Mouse (Mus musculus) kidney, postnatal 0 days (tissue): ENCODE measurements around the gene Selenbp2. TPM values are rescaled to one million over a fixed set of nuclear protein-coding genes. Genes with fewer than 3 reads are reported as not detected.
"Not testable (repeated sequence)": the region's sequence is repeated elsewhere in the genome, so short reads cannot be mapped to it uniquely, and the experiment has no call there.

Experiments
- ATAC-seq: fragments of 200-750 bp; cut with Nextera tagmentation; replicated peaks from 2 replicates; pipeline ENCODE4 v1.8.0; 2017; ENCODE audit warnings: low read depth, moderate number of reproducible peaks, moderate TSS enrichment, moderate library complexity; ENCODE audit not compliant: low FRiP score
- DNase-seq: peaks from one replicate; pipeline ENCODE4 v3.0.0-alpha.2; 2016; ENCODE audit warnings: low spot score
- H3K27ac ChIP-seq: fragments of 300-500 bp; sonication (generic); 2 replicates; pipeline ENCODE4 v1.5.1; 2014; ENCODE audit warnings: mild to moderate bottlenecking
- H3K27me3 ChIP-seq: fragments of 300-500 bp; sonication (generic); 2 replicates; pipeline ENCODE4 v1.6.1; 2014; ENCODE audit warnings: low read length, mixed read lengths; ENCODE audit not compliant: insufficient read depth
- H3K36me3 ChIP-seq: fragments of 300-500 bp; sonication (generic); 2 replicates; pipeline ENCODE4 v1.6.1; 2014; ENCODE audit warnings: low read length, mixed read lengths; ENCODE audit not compliant: insufficient read depth
- H3K4me1 ChIP-seq: fragments of 300-500 bp; sonication (generic); replicated peaks from 2 replicates; pipeline ENCODE4 v1.6.1; 2014; ENCODE audit warnings: antibody characterized with exemption, low read length, mixed read lengths; ENCODE audit not compliant: insufficient read depth
- H3K4me2 ChIP-seq: fragments of 300-500 bp; sonication (generic); 2 replicates; pipeline ENCODE4 v1.6.1; 2014; ENCODE audit warnings: mild to moderate bottlenecking, low read length, moderate library complexity, mixed read lengths
- H3K4me3 ChIP-seq: fragments of 300-500 bp; sonication (generic); replicated peaks from 2 replicates; pipeline ENCODE4 v1.5.1; 2014; ENCODE audit warnings: low read depth, low read length
- H3K9ac ChIP-seq: fragments of 300-500 bp; sonication (generic); 2 replicates; pipeline ENCODE4 v1.6.1; 2014; ENCODE audit warnings: low read depth, low read length
- H3K9me3 ChIP-seq: fragments of 300-500 bp; sonication (generic); replicated peaks from 2 replicates; pipeline ENCODE4 v1.6.1; 2016; ENCODE audit warnings: low read length, inconsistent platforms, mixed read lengths
- CTCF ChIP-seq: IDR thresholded peaks from 2 replicates; pipeline ENCODE4 v1.5.1; 2016; ENCODE audit warnings: antibody characterized with exemption, low read depth, mild to moderate bottlenecking, moderate library complexity
- WGBS: fragments of 180-500 bp; shearing (Covaris S2); extraction: QIAGEN DNeasy Blood & Tissue Kit; methylation state at CpG from one replicate; pipeline ENCODE4 v1.1.7; 2014; 5-methylcytosine and 5-hydroxymethylcytosine counted together
- polyA plus RNA-seq: library from polyadenylated mRNA; unstranded; fragments of >200 nt; fragmentation: Nextera tagmentation; extraction: Ambion mirVana; gene quantifications from 2 replicates; pipeline ENCODE4 v1.2.1, GENCODE M21; 2015

Gene Selenbp2
- polyA plus RNA-seq: 2.9 and 3.0 TPM in 2 replicates

- Histone ChIP-seq H3K36me3 (no peaks in the 10 kb centered on the region), H3K4me2 (no peak within 1 kb of the TSS), H3K4me1 (no peaks in the 10 kb centered on the region), H3K9me3 (no peaks in the 10 kb centered on the region), H3K27ac (no peak within 1 kb of the TSS), H3K27me3 (no peaks in the 10 kb centered on the region), H3K4me3 (no peak within 1 kb of the TSS), H3K9ac (no peak within 1 kb of the TSS)
- WGBS: 9% methylated on average over 5 of the region's 5 CpGs
- ATAC-seq (peak; percentile 70), DNase-seq (peak; percentile 69)
- TF ChIP-seq CTCF: no peak
Observed at GRCm38 (mm10) chr3:94693329-94693825, at the start of gene Selenbp2. Selenbp2 (plus strand) TSS chr3:94693556.

GRCm38 (mm10) chr3:94648755-94649590 lies 44.4 kb upstream of the Selenbp2 start:
- Histone ChIP-seq H3K27me3 (no peaks in the 10 kb centered on the region), H3K9ac (no peak overlapping the region), H3K36me3 (no peaks in the 10 kb centered on the region), H3K27ac (no peak overlapping the region; the same call in 1 of the 2 replicates), H3K4me1 (peaks cover 7% of the 10 kb centered on the region; the same call in 1 of the 2 replicates), H3K9me3 (no peaks in the 10 kb centered on the region), H3K4me3 (no peak overlapping the region), H3K4me2 (no peak overlapping the region)
- TF ChIP-seq CTCF: no peak
- peak; percentile 71 for ATAC-seq
- WGBS: 32% methylated on average over 6 of the region's 6 CpGs
- peak; percentile 61 for DNase-seq

- no peaks in the 10 kb centered on the region for H3K9me3 ChIP-seq
- no peak for TF ChIP-seq CTCF
- H3K36me3 ChIP-seq: no peaks in the 10 kb centered on the region
- no peak for ATAC-seq
- no peaks in the 10 kb centered on the region for H3K27me3 ChIP-seq
- 63% methylated on average over 7 of the region's 7 CpGs for WGBS
- peaks cover 7% of the 10 kb centered on the region; the same call in 1 of the 2 replicates for H3K4me1 ChIP-seq
- H3K4me3 ChIP-seq: no peak overlapping the region
- no peak overlapping the region for H3K4me2 ChIP-seq
- H3K27ac ChIP-seq: no peak overlapping the region
- no peak overlapping the region for H3K9ac ChIP-seq
- no peak for DNase-seq
Observed at GRCm38 (mm10) chr3:94650409-94650808, 42.9 kb upstream of the Selenbp2 start.

GRCm38 (mm10) chr3:94653967-94654366 lies 39.4 kb upstream of the Selenbp2 start:
- DNase-seq, H3K4me1 ChIP-seq: not testable (repeated sequence)
- WGBS: 65% methylated on average over 1 of the region's 1 CpGs

GRCm38 (mm10) chr3:94657852-94658739 lies 35.3 kb upstream of the Selenbp2 start:
- DNase-seq, H3K9me3 ChIP-seq, H3K27me3 ChIP-seq, H3K4me1 ChIP-seq, H3K27ac ChIP-seq, ATAC-seq, H3K36me3 ChIP-seq: not testable (repeated sequence)
- H3K9ac ChIP-seq: peak overlapping the region; percentile 56; the same call in 1 of the 2 replicates
- H3K4me2 ChIP-seq: peak overlapping the region; percentile 67
- H3K4me3 ChIP-seq: peak overlapping the region; percentile 39
- WGBS: 2% methylated on average over 23 of the region's 47 CpGs

More at GRCm38 (mm10) chr3:94653967-94654366, 39.4 kb upstream of the Selenbp2 start:
- not testable (repeated sequence) for H3K27me3 ChIP-seq, H3K4me2 ChIP-seq, ATAC-seq, H3K4me3 ChIP-seq, H3K27ac ChIP-seq, H3K9ac ChIP-seq, H3K9me3 ChIP-seq, H3K36me3 ChIP-seq

GRCm38 (mm10) chr3:94658740-94659095 lies 34.6 kb upstream of the Selenbp2 start, which contains the start of gene Tuft1:
Tuft1 (minus strand) TSS chr3:94658872.
- peak within 1 kb of the TSS; percentile 73; the same call in 1 of the 2 replicates for H3K27ac ChIP-seq
- H3K9me3 ChIP-seq: not testable (repeated sequence)
- WGBS: under 1% methylated on average over 21 of the region's 33 CpGs

GRCm38 (mm10) chr3:94659142-94659748 lies 34.1 kb upstream of the Selenbp2 start:
- DNase-seq (peak; percentile 66), ATAC-seq (peak; percentile 91)
- not testable (repeated sequence) for H3K36me3 ChIP-seq, H3K9me3 ChIP-seq, H3K9ac ChIP-seq, H3K4me3 ChIP-seq, H3K27me3 ChIP-seq, H3K4me1 ChIP-seq
- H3K4me2 ChIP-seq: peak overlapping the region; percentile 27; the same call in 1 of the 2 replicates
- H3K27ac ChIP-seq: peak overlapping the region; percentile 73; the same call in 1 of the 2 replicates
- 33% methylated on average over 8 of the region's 10 CpGs for WGBS

More at GRCm38 (mm10) chr3:94658740-94659095, 34.6 kb upstream of the Selenbp2 start, which contains the start of gene Tuft1:
- peak within 1 kb of the TSS; percentile 39 for H3K4me3 ChIP-seq
- H3K4me2 ChIP-seq: peak within 1 kb of the TSS; percentile 67
- not testable (repeated sequence) for DNase-seq, H3K4me1 ChIP-seq, H3K27me3 ChIP-seq, H3K36me3 ChIP-seq
- ATAC-seq: peak; percentile 93
- peak within 1 kb of the TSS; percentile 56; the same call in 1 of the 2 replicates for H3K9ac ChIP-seq

- not testable (repeated sequence) for H3K27ac ChIP-seq, H3K9me3 ChIP-seq, H3K9ac ChIP-seq, DNase-seq, H3K27me3 ChIP-seq, H3K4me1 ChIP-seq, ATAC-seq, H3K4me3 ChIP-seq, H3K4me2 ChIP-seq, H3K36me3 ChIP-seq
- WGBS: 90% methylated on average over 2 of the region's 2 CpGs
Observed at GRCm38 (mm10) chr3:94660841-94661240, 32.5 kb upstream of the Selenbp2 start.
